Mouse (Mus musculus) kidney, embryonic 14.5 days (tissue): ENCODE data around the gene Rp2. TPM values are rescaled to one million over a fixed set of nuclear protein-coding genes. Genes with fewer than 3 reads are reported as not detected.

Experiments
- ATAC-seq: fragments of 200-750 bp; cut with Nextera tagmentation; 2 replicates; pipeline ENCODE4 v1.8.0; 2017; ENCODE audit warnings: moderate number of reproducible peaks, mild to moderate bottlenecking, moderate TSS enrichment, moderate library complexity; ENCODE audit not compliant: low FRiP score, low TSS enrichment
- H3K27ac ChIP-seq: fragments of 300-500 bp; sonication (generic); 2 replicates; pipeline ENCODE4 v1.5.1; 2014; ENCODE audit warnings: low read depth, mild to moderate bottlenecking, low read length, moderate library complexity, mixed read lengths
- H3K27me3 ChIP-seq: fragments of 300-500 bp; sonication (generic); 2 replicates; pipeline ENCODE4 v1.6.1; 2014; ENCODE audit warnings: mild to moderate bottlenecking, low read length; ENCODE audit not compliant: control insufficient read depth, insufficient read depth
- H3K36me3 ChIP-seq: fragments of 300-500 bp; sonication (generic); 2 replicates; pipeline ENCODE4 v1.6.1; 2014; ENCODE audit warnings: low read length, mixed read lengths; ENCODE audit not compliant: control insufficient read depth, insufficient read depth
- H3K4me1 ChIP-seq: fragments of 300-500 bp; sonication (generic); 2 replicates; pipeline ENCODE4 v1.6.1; 2014; ENCODE audit warnings: low read length, mixed read lengths; ENCODE audit not compliant: control insufficient read depth, insufficient read depth
- H3K4me2 ChIP-seq: fragments of 300-500 bp; sonication (generic); replicated peaks from 2 replicates; pipeline ENCODE4 v1.6.1; 2014; ENCODE audit warnings: low read depth, mild to moderate bottlenecking, low read length
- H3K4me3 ChIP-seq: fragments of 300-500 bp; sonication (generic); 2 replicates; pipeline ENCODE4 v1.5.1; 2014; ENCODE audit warnings: mild to moderate bottlenecking, low read length
- H3K9ac ChIP-seq: fragments of 300-500 bp; sonication (generic); 2 replicates; pipeline ENCODE4 v1.6.1; 2014; ENCODE audit warnings: low read depth, mild to moderate bottlenecking, low read length, moderate library complexity
- H3K9me3 ChIP-seq: fragments of 300-500 bp; sonication (generic); 2 replicates; pipeline ENCODE4 v1.6.1; 2016; ENCODE audit warnings: low read length; ENCODE audit not compliant: control insufficient read depth
- WGBS: fragments of 180-500 bp; shearing (Covaris S2); extraction: QIAGEN DNeasy Blood & Tissue Kit; methylation state at CpG from one replicate; pipeline ENCODE4 v1.1.7; 2014; 5-methylcytosine and 5-hydroxymethylcytosine counted together
- polyA plus RNA-seq: library from polyadenylated mRNA; unstranded; fragments of >200 nt; fragmentation: Nextera tagmentation; extraction: Ambion mirVana; gene quantifications from 2 replicates; pipeline ENCODE4 v1.2.1, GENCODE M21; 2014

The Rp2 gene
- polyA plus RNA-seq, 1 experiment from 2014 or later: 22.3 TPM

GRCm38 (mm10) chrX:20412221-20412620 is 47.9 kb downstream of the Rp2 start:
- no peaks in the 10 kb centered on the region for H3K36me3 ChIP-seq
- WGBS: 80% methylated on average over 3 of the region's 3 CpGs
- H3K4me3 ChIP-seq: no peak overlapping the region
- H3K27ac ChIP-seq: no peak overlapping the region
- H3K9ac ChIP-seq: no peak overlapping the region
- no peaks in the 10 kb centered on the region for H3K27me3 ChIP-seq
- H3K9me3 ChIP-seq: no peaks in the 10 kb centered on the region
- H3K4me1 ChIP-seq: no peaks in the 10 kb centered on the region
- ATAC-seq: no peak
- H3K4me2 ChIP-seq: no peak overlapping the region

GRCm38 (mm10) chrX:20414885-20415622 is 50.8 kb downstream of the Rp2 start:
- Histone ChIP-seq H3K27me3 (no peaks in the 10 kb centered on the region), H3K4me3 (no peak overlapping the region), H3K36me3 (no peaks in the 10 kb centered on the region), H3K4me1 (no peaks in the 10 kb centered on the region), H3K4me2 (no peak overlapping the region), H3K27ac (no peak overlapping the region), H3K9me3 (no peaks in the 10 kb centered on the region), H3K9ac (no peak overlapping the region)
- WGBS: 54% methylated on average over 10 of the region's 10 CpGs
- ATAC-seq: 0 out of 2 replicates have a peak, but pooled peaks have one; percentile 62

GRCm38 (mm10) chrX:20418461-20418860 is 54.2 kb downstream of the Rp2 start:
- ATAC-seq: no peak
- Histone ChIP-seq H3K9ac (no peak overlapping the region), H3K4me1 (no peaks in the 10 kb centered on the region), H3K4me2 (no peak overlapping the region), H3K27me3 (no peaks in the 10 kb centered on the region), H3K9me3 (no peaks in the 10 kb centered on the region), H3K27ac (no peak overlapping the region), H3K36me3 (no peaks in the 10 kb centered on the region), H3K4me3 (no peak overlapping the region)
- WGBS: 98% methylated on average over 2 of the region's 2 CpGs

GRCm38 (mm10) chrX:20419536-20419935 is 55.3 kb downstream of the Rp2 start:
- H3K9me3 ChIP-seq: no peaks in the 10 kb centered on the region
- ATAC-seq: no peak
- H3K27me3 ChIP-seq: no peaks in the 10 kb centered on the region
- H3K4me3 ChIP-seq: no peak overlapping the region
- no peak overlapping the region for H3K4me2 ChIP-seq
- no peaks in the 10 kb centered on the region for H3K4me1 ChIP-seq
- no peak overlapping the region for H3K9ac ChIP-seq
- 86% methylated on average over 4 of the region's 4 CpGs for WGBS
- H3K36me3 ChIP-seq: no peaks in the 10 kb centered on the region
- no peak overlapping the region for H3K27ac ChIP-seq

GRCm38 (mm10) chrX:20425140-20425838 is 61.0 kb downstream of the Rp2 start, which contains the start of gene Jade3:
Gene Jade3, plus strand, starts transcription at chrX:20425688.
- no peaks in the 10 kb centered on the region; the same call in 1 of the 2 replicates for H3K36me3 ChIP-seq
- peak; percentile 98 for ATAC-seq
- 22% methylated on average over 39 of the region's 67 CpGs for WGBS
- peak within 1 kb of the TSS; percentile 69 for H3K9ac ChIP-seq
- H3K4me1 ChIP-seq: no peaks in the 10 kb centered on the region
- peak within 1 kb of the TSS; percentile 47 for H3K4me2 ChIP-seq
- H3K4me3 ChIP-seq: peak within 1 kb of the TSS; percentile 61
- H3K9me3 ChIP-seq: no peaks in the 10 kb centered on the region
- H3K27ac ChIP-seq: peak within 1 kb of the TSS; percentile 67; the same call in 1 of the 2 replicates
- H3K27me3 ChIP-seq: no peaks in the 10 kb centered on the region

GRCm38 (mm10) chrX:20425839-20426449 is 61.7 kb downstream of the Rp2 start:
- Histone ChIP-seq H3K9ac (peak overlapping the region; percentile 69), H3K9me3 (no peaks in the 10 kb centered on the region), H3K4me3 (peak overlapping the region; percentile 61), H3K36me3 (no peaks in the 10 kb centered on the region; the same call in 1 of the 2 replicates), H3K27me3 (no peaks in the 10 kb centered on the region), H3K4me1 (no peaks in the 10 kb centered on the region), H3K27ac (peak overlapping the region; percentile 67; the same call in 1 of the 2 replicates), H3K4me2 (peak overlapping the region; percentile 47)
- 29% methylated on average over 43 of the region's 51 CpGs for WGBS
- ATAC-seq: peak; percentile 73

Other genes with a start within 250 kb of the Rp2 start
- 0.63 and 0.84 TPM in 2 replicates for gene Slc9a7, start 72.7 kb upstream of the Rp2 start, polyA plus RNA-seq
- 6.4 and 12.8 TPM in 2 replicates for gene Jade3, start 61.2 kb downstream of the Rp2 start, polyA plus RNA-seq
- gene Rgn, start 185.3 kb downstream of the Rp2 start, polyA plus RNA-seq: 5.9 and 6.2 TPM in 2 replicates